Mouse (Mus musculus) layer of hippocampus, adult 11-12 months (tissue): ENCODE results near the gene Trim15.

Experiments
- DNase-seq: peaks from one replicate; pipeline ENCODE4 v3.0.0; 2022; ENCODE audit warnings: low spot score

The Trim15 gene

GRCm38 (mm10) chr17:36869284-36869954, 2.4 kb upstream of the Trim15 start, which contains the start of gene Trim10:
TSS of gene Trim10 (plus strand) at chr17:36869574.
- DNase-seq = no peak

GRCm38 (mm10) chr17:36868836-36869235, 1.8 kb upstream of the Trim15 start:
- DNase-seq = no peak

- no peak for DNase-seq
Observed at GRCm38 (mm10) chr17:36861680-36862079, 5.3 kb downstream of the Trim15 start.

GRCm38 (mm10) chr17:36858181-36858580, 8.8 kb downstream of the Trim15 start:
- no peak for DNase-seq

GRCm38 (mm10) chr17:36856236-36856635, 10.8 kb downstream of the Trim15 start:
- DNase-seq = no peak

GRCm38 (mm10) chr17:36855484-36855883, 11.5 kb downstream of the Trim15 start:
- no peak for DNase-seq

GRCm38 (mm10) chr17:36851627-36852026, 15.4 kb downstream of the Trim15 start:
- no peak for DNase-seq

- DNase-seq = no peak
Observed at GRCm38 (mm10) chr17:36851200-36851599, 15.8 kb downstream of the Trim15 start.

- DNase-seq = no peak
Observed at GRCm38 (mm10) chr17:36849992-36850391, 17.0 kb downstream of the Trim15 start.

- DNase-seq = no peak
Observed at GRCm38 (mm10) chr17:36848911-36849310, 18.1 kb downstream of the Trim15 start.

- DNase-seq = no peak
Observed at GRCm38 (mm10) chr17:36844725-36845124, 22.3 kb downstream of the Trim15 start.

GRCm38 (mm10) chr17:36844286-36844719, 22.7 kb downstream of the Trim15 start:
- no peak for DNase-seq

- DNase-seq = no peak
Observed at GRCm38 (mm10) chr17:36843696-36844095, 23.3 kb downstream of the Trim15 start.

GRCm38 (mm10) chr17:36840961-36841445, 26.0 kb downstream of the Trim15 start:
- DNase-seq = no peak

GRCm38 (mm10) chr17:36839931-36840330, 27.1 kb downstream of the Trim15 start:
- no peak for DNase-seq

- DNase-seq = no peak
Observed at GRCm38 (mm10) chr17:36839001-36839400, 28.0 kb downstream of the Trim15 start.

GRCm38 (mm10) chr17:36836874-36837647, 29.9 kb downstream of the Trim15 start, which contains the start of gene Trim26:
TSS of gene Trim26 (plus strand) at chr17:36837134.
- peak; percentile 98 for DNase-seq

GRCm38 (mm10) chr17:36836427-36836812, 30.6 kb downstream of the Trim15 start:
- no peak for DNase-seq

- DNase-seq = peak; percentile 62
Observed at GRCm38 (mm10) chr17:36835591-36836426, 31.2 kb downstream of the Trim15 start.

- DNase-seq = no peak
Observed at GRCm38 (mm10) chr17:36832694-36833093, 34.3 kb downstream of the Trim15 start.

GRCm38 (mm10) chr17:36830470-36830869, 36.5 kb downstream of the Trim15 start:
- no peak for DNase-seq

- no peak for DNase-seq
Observed at GRCm38 (mm10) chr17:36828488-36828887, 38.5 kb downstream of the Trim15 start.
